10 mouse cellular contexts compared by ENCODE assay signal in the genomic region with DNA sequence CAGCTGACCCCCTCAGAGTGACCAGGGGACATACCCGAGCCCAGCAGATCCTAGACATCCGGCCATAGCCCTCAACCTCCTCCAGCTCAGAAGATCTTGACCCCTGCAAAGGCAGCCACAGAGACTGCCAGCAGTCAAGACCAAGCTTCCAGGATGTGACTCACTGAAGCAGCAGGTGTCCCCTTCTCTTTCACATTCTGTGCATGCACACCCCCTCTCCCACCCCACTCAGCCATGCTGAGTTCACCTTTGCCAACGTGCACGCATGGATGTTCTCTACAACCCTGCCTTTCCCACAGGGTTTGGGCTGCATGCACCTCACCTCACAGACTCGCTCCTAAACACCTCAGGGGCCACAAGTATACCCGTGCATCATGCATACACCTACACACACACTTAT. TPM values are rescaled to one million over a fixed set of nuclear protein-coding genes. Genes with fewer than 3 reads are reported as not detected.
A peak's percentile ranks its signal among the peaks of the same experiment; 100 is the strongest.
DNase-seq lines count a peak whose midpoint lies in the region; ATAC-seq and TF ChIP-seq lines count a peak whose summit lies in the region.
"Had no signal": no experiment of that assay in that cellular context is flagged by ENCODE, and none has a peak within 500 bp of the region (broad histone marks: within the 10 kb centered on the region; RNA-seq: fewer than 3 reads in every experiment).

No protein-coding gene starts in this region.

- no peak for DNase-seq in gastrocnemius, adult 2 months
- DNase-seq in gastrocnemius, postnatal 25 days: no peak
- DNase-seq in lung, postnatal 0 days (ENCODE audit: low spot score): no peak
- no peak for DNase-seq in lung, adult 18-20 months
- DNase-seq in thymus, postnatal 25 days: peak; percentile 63
- no peak for DNase-seq in adrenal gland, postnatal 4 days (ENCODE audit: low spot score in 2 of 2)
- DNase-seq: right cerebral cortex, adult 18-20 months had no signal

- H3K4me2 ChIP-seq in lung, postnatal 0 days (replicated peaks; ENCODE audit: low read depth, low read length): peak overlapping the region; percentile 34
- H3K4me2 ChIP-seq in liver, embryonic 12.5 days: peak overlapping the region; percentile 58

- no peak overlapping the region for H3K9ac ChIP-seq in lung, postnatal 0 days (replicated peaks; ENCODE audit: low read depth)
- peak overlapping the region; percentile 57 for H3K9ac ChIP-seq in liver, embryonic 12.5 days

- H3K36me3 ChIP-seq in lung, postnatal 0 days (ENCODE audit: insufficient read depth, low read length): no peaks in the 10 kb centered on the region
- H3K36me3 ChIP-seq in liver, embryonic 12.5 days: peaks cover 4% of the 10 kb centered on the region; the same call in 1 of the 2 replicates

- TF ChIP-seq EP300 in lung, postnatal 0 days (IDR thresholded peaks at IDR 0.05): no peak

- peak overlapping the region; percentile 63 for H3K4me3 ChIP-seq in gastrocnemius, adult 2 months
- H3K4me3 ChIP-seq in lung, postnatal 0 days (ENCODE audit: low read depth, low read length): no peak overlapping the region
- H3K4me3 ChIP-seq in liver, embryonic 12.5 days: peak overlapping the region; percentile 30

- H3K27ac ChIP-seq in gastrocnemius, adult 2 months: peak overlapping the region; percentile 80
- no peak overlapping the region for H3K27ac ChIP-seq in lung, postnatal 0 days (ENCODE audit: low read length)
- peak overlapping the region; percentile 77 for H3K27ac ChIP-seq in liver, embryonic 12.5 days

- no peak for ATAC-seq in lung, postnatal 0 days
- ATAC-seq in liver, embryonic 12.5 days: no peak
- ATAC-seq in granulocyte monocyte progenitor cell, adult 5-6 weeks (replicated peaks; ENCODE audit: poor library complexity, severe bottlenecking): no peak

- H3K27me3 ChIP-seq in lung, postnatal 0 days (replicated peaks; ENCODE audit: insufficient read depth, low read length): no peaks in the 10 kb centered on the region
- H3K27me3 ChIP-seq in liver, embryonic 12.5 days (replicated peaks): peaks cover 39% of the 10 kb centered on the region

- no peak for TF ChIP-seq CTCF in gastrocnemius, adult 2 months (IDR thresholded peaks at IDR 0.05)
- no peak for TF ChIP-seq CTCF in lung, postnatal 0 days (IDR thresholded peaks at IDR 0.05)

- no peaks in the 10 kb centered on the region for H3K9me3 ChIP-seq in lung, postnatal 0 days (ENCODE audit: low read length)
- no peaks in the 10 kb centered on the region for H3K9me3 ChIP-seq in liver, embryonic 12.5 days (replicated peaks)

- 71% methylated on average over 6 of the region's 6 CpGs for WGBS in lung, postnatal 0 days
- WGBS in liver, embryonic 12.5 days (ENCODE audit: insufficient replicate concordance): 61% methylated on average over 6 of the region's 6 CpGs

- peaks cover 2% of the 10 kb centered on the region; the same call in 1 of the 2 replicates for H3K4me1 ChIP-seq in lung, postnatal 0 days (ENCODE audit: insufficient read depth, low read depth, low read length)
- H3K4me1 ChIP-seq in liver, embryonic 12.5 days: peaks cover 72% of the 10 kb centered on the region

- intact Hi-C loops in gastrocnemius, adult 2 months (cut with DNase I): no loop called here

RNA-seq across cellular contexts. Expression of a gene that starts 4.4 kb away (rescaled TPM):
- 1 to 10 TPM; 1.7 TPM for total RNA-seq in gastrocnemius, adult 2 months (2021)
- total RNA-seq in gastrocnemius, postnatal 25 days (2021): 1 to 10 TPM; 1.4 to 2.4 TPM
- 27.1 and 30.5 TPM in 2 replicates for polyA plus RNA-seq in lung, postnatal 0 days (2015; fragmentation: Nextera tagmentation; extraction: Ambion mirVana)
- polyA plus RNA-seq in liver, embryonic 12.5 days (2016; fragmentation: Nextera tagmentation; extraction: Ambion mirVana): 16.0 and 16.5 TPM in 2 replicates
- total RNA-seq in granulocyte monocyte progenitor cell, adult 5-6 weeks (2014; fragmentation: Nextera tagmentation): 16.9 and 30.9 TPM in 2 replicates
- total RNA-seq in granulocyte monocyte progenitor cell, adult 5-6 weeks (2017): 16.6 and 20.2 TPM in 2 replicates
- 10 to 100 TPM in 1 of 2 experiments, 1 to 10 TPM in 1; 7.0 to 10.3 TPM for total RNA-seq in adrenal gland, postnatal 4 days (2021)

RNA-seq across cellular contexts. Expression of a gene that starts 18.0 kb away (rescaled TPM):
- not detected for total RNA-seq in gastrocnemius, adult 2 months (2021)
- total RNA-seq in gastrocnemius, postnatal 25 days (2021): under 1 TPM in 1 of 2 experiments, not detected in 1; 0.29 TPM
- polyA plus RNA-seq in lung, postnatal 0 days (2015; fragmentation: Nextera tagmentation; extraction: Ambion mirVana): 14.4 and 15.3 TPM in 2 replicates
- 0.71 and 1.1 TPM in 2 replicates for polyA plus RNA-seq in liver, embryonic 12.5 days (2016; fragmentation: Nextera tagmentation; extraction: Ambion mirVana)
- 1.4 and 2.2 TPM in 2 replicates for total RNA-seq in granulocyte monocyte progenitor cell, adult 5-6 weeks (2014; fragmentation: Nextera tagmentation)
- 0.52 and 2.7 TPM in 2 replicates for total RNA-seq in granulocyte monocyte progenitor cell, adult 5-6 weeks (2017)
- total RNA-seq in adrenal gland, postnatal 4 days (2021): 1 to 10 TPM; 1.6 to 2.2 TPM

RNA-seq across cellular contexts. Expression of a gene that starts 21.6 kb away (rescaled TPM):
- total RNA-seq in gastrocnemius, adult 2 months (2021): not detected
- not detected for total RNA-seq in gastrocnemius, postnatal 25 days (2021)
- polyA plus RNA-seq in lung, postnatal 0 days (2015; fragmentation: Nextera tagmentation; extraction: Ambion mirVana): 1.5 and 3.1 TPM in 2 replicates
- 0.15 and 0.19 TPM in 2 replicates for polyA plus RNA-seq in liver, embryonic 12.5 days (2016; fragmentation: Nextera tagmentation; extraction: Ambion mirVana)
- not detected in 2 replicates for total RNA-seq in granulocyte monocyte progenitor cell, adult 5-6 weeks (2014; fragmentation: Nextera tagmentation)
- not detected in 2 replicates for total RNA-seq in granulocyte monocyte progenitor cell, adult 5-6 weeks (2017)
- total RNA-seq in adrenal gland, postnatal 4 days (2021): 1 to 10 TPM in 1 of 2 experiments, under 1 TPM in 1; 0.65 to 2.2 TPM
- total RNA-seq: megakaryocyte progenitor cell, adult 5-6 weeks had no signal

RNA-seq across cellular contexts. Expression of a gene that starts 26.2 kb away (rescaled TPM):
- total RNA-seq in gastrocnemius, adult 2 months (2021): 10 to 100 TPM; 19.5 to 20.5 TPM
- 10 to 100 TPM; 18.7 to 25.6 TPM for total RNA-seq in gastrocnemius, postnatal 25 days (2021)
- 39.1 and 45.7 TPM in 2 replicates for polyA plus RNA-seq in lung, postnatal 0 days (2015; fragmentation: Nextera tagmentation; extraction: Ambion mirVana)
- 159 and 164 TPM in 2 replicates for polyA plus RNA-seq in liver, embryonic 12.5 days (2016; fragmentation: Nextera tagmentation; extraction: Ambion mirVana)
- total RNA-seq in granulocyte monocyte progenitor cell, adult 5-6 weeks (2014; fragmentation: Nextera tagmentation): 14.0 and 17.5 TPM in 2 replicates
- total RNA-seq in granulocyte monocyte progenitor cell, adult 5-6 weeks (2017): 4.2 and 7.1 TPM in 2 replicates
- 10 to 100 TPM; 44.2 to 53.1 TPM for total RNA-seq in adrenal gland, postnatal 4 days (2021)

RNA-seq across cellular contexts. Expression of a gene that starts 35.1 kb away (rescaled TPM):
- under 1 TPM; 0.17 to 0.18 TPM for total RNA-seq in gastrocnemius, adult 2 months (2021)
- total RNA-seq in gastrocnemius, postnatal 25 days (2021): not detected
- 0.13 and 0.20 TPM in 2 replicates for polyA plus RNA-seq in lung, postnatal 0 days (2015; fragmentation: Nextera tagmentation; extraction: Ambion mirVana)
- 1.9 and 2.3 TPM in 2 replicates for polyA plus RNA-seq in liver, embryonic 12.5 days (2016; fragmentation: Nextera tagmentation; extraction: Ambion mirVana)
- total RNA-seq in granulocyte monocyte progenitor cell, adult 5-6 weeks (2014; fragmentation: Nextera tagmentation): 0.60 and 3.6 TPM in 2 replicates
- total RNA-seq in granulocyte monocyte progenitor cell, adult 5-6 weeks (2017): 0.26 TPM in 1 of 2 replicates, not detected in the other
- 10 to 100 TPM in 1 of 2 experiments, 1 to 10 TPM in 1; 7.0 to 11.3 TPM for total RNA-seq in adrenal gland, postnatal 4 days (2021)
